Comparison of ENCODE assay signal across 8 mouse cellular contexts in genomic region chr3:84814762-84815381, GRCm38 (mm10). TPM values are rescaled to one million over a fixed set of nuclear protein-coding genes. Genes with fewer than 3 reads are reported as not detected.
DNase-seq lines count a peak whose midpoint lies in the region; ATAC-seq and TF ChIP-seq lines count a peak whose summit lies in the region.

Fbxw7 (plus strand) TSS chr3:84815268.

- peak within 1 kb of the TSS; percentile 99 for H3K4me3 ChIP-seq in kidney, embryonic 14.5 days (ENCODE audit: low read length)
- peak within 1 kb of the TSS; percentile 95 for H3K4me3 ChIP-seq in G1E (ENCODE audit: low read depth, low read length)
- peak within 1 kb of the TSS; percentile 98 for H3K4me3 ChIP-seq in embryonic facial prominence, embryonic 15.5 days (replicated peaks)
- peak within 1 kb of the TSS; percentile 99 for H3K4me3 ChIP-seq in heart, embryonic 16.5 days (ENCODE audit: low read length)
- H3K4me3 ChIP-seq in layer of hippocampus, adult 2 months = peak within 1 kb of the TSS; percentile 90

- peaks cover 9% of the 10 kb centered on the region for H3K4me1 ChIP-seq in kidney, embryonic 14.5 days (ENCODE audit: control insufficient read depth, insufficient read depth, low read length)
- H3K4me1 ChIP-seq in G1E (ENCODE audit: insufficient read depth, low read depth, low read length) = peaks cover 41% of the 10 kb centered on the region
- H3K4me1 ChIP-seq in embryonic facial prominence, embryonic 15.5 days = peaks cover 21% of the 10 kb centered on the region
- peaks cover 18% of the 10 kb centered on the region for H3K4me1 ChIP-seq in heart, embryonic 16.5 days (ENCODE audit: control insufficient read depth, insufficient read depth, low read length)

- no peak for TF ChIP-seq CTCF in G1E (IDR thresholded peaks at IDR 0.05; ENCODE audit: low read depth, low read length)
- no peak for TF ChIP-seq CTCF in layer of hippocampus, adult 2 months (conservative IDR thresholded peaks at IDR 0.05)

- peak within 1 kb of the TSS; percentile 95 for H3K27ac ChIP-seq in kidney, embryonic 14.5 days (ENCODE audit: low read depth, low read length)
- peak within 1 kb of the TSS; percentile 98 for H3K27ac ChIP-seq in embryonic facial prominence, embryonic 15.5 days (replicated peaks)
- H3K27ac ChIP-seq in heart, embryonic 16.5 days (ENCODE audit: low read length) = peak within 1 kb of the TSS; percentile 97
- H3K27ac ChIP-seq in layer of hippocampus, adult 2 months = peak within 1 kb of the TSS; percentile 89

- no peak for DNase-seq in kidney, adult 18-20 months
- DNase-seq in G1E (ENCODE audit: low spot score) = peak; percentile 23
- DNase-seq in layer of hippocampus, adult 2 months (ENCODE audit: low spot score in 2 of 2) = no peak
- DNase-seq in lung, postnatal 14 days = peak; percentile 3
- peak; percentile 11 for DNase-seq in yolk sac, embryonic 10.5 days (ENCODE audit: low spot score)

- 0% methylated on average over 25 of the region's 76 CpGs for WGBS in kidney, embryonic 14.5 days
- WGBS in embryonic facial prominence, embryonic 15.5 days = under 1% methylated on average over 55 of the region's 76 CpGs
- under 1% methylated on average over 46 of the region's 76 CpGs for WGBS in heart, embryonic 16.5 days

- H3K9ac ChIP-seq in kidney, embryonic 14.5 days (ENCODE audit: low read depth, low read length) = peak within 1 kb of the TSS; percentile 85
- peak within 1 kb of the TSS; percentile 91 for H3K9ac ChIP-seq in embryonic facial prominence, embryonic 15.5 days
- peak within 1 kb of the TSS; percentile 94 for H3K9ac ChIP-seq in heart, embryonic 16.5 days (ENCODE audit: low read length)

- H3K36me3 ChIP-seq in kidney, embryonic 14.5 days (ENCODE audit: control insufficient read depth, insufficient read depth, low read length) = no peaks in the 10 kb centered on the region
- H3K36me3 ChIP-seq in G1E (replicated peaks) = peaks cover 24% of the 10 kb centered on the region
- H3K36me3 ChIP-seq in embryonic facial prominence, embryonic 15.5 days = no peaks in the 10 kb centered on the region
- H3K36me3 ChIP-seq in heart, embryonic 16.5 days (ENCODE audit: control insufficient read depth, insufficient read depth) = no peaks in the 10 kb centered on the region

- H3K27me3 ChIP-seq in kidney, embryonic 14.5 days (ENCODE audit: control insufficient read depth, insufficient read depth, low read length) = no peaks in the 10 kb centered on the region
- no peaks in the 10 kb centered on the region for H3K27me3 ChIP-seq in G1E (ENCODE audit: insufficient read depth, low read length)
- no peaks in the 10 kb centered on the region for H3K27me3 ChIP-seq in embryonic facial prominence, embryonic 15.5 days
- no peaks in the 10 kb centered on the region for H3K27me3 ChIP-seq in heart, embryonic 16.5 days (ENCODE audit: control insufficient read depth, insufficient read depth, low read length)

- H3K9me3 ChIP-seq in kidney, embryonic 14.5 days (ENCODE audit: control insufficient read depth, low read length) = no peaks in the 10 kb centered on the region
- H3K9me3 ChIP-seq in G1E (replicated peaks) = no peaks in the 10 kb centered on the region
- H3K9me3 ChIP-seq in embryonic facial prominence, embryonic 15.5 days (replicated peaks) = no peaks in the 10 kb centered on the region
- no peaks in the 10 kb centered on the region for H3K9me3 ChIP-seq in heart, embryonic 16.5 days (replicated peaks; ENCODE audit: control insufficient read depth, low read length)

- peak; percentile 56 for ATAC-seq in kidney, embryonic 14.5 days (ENCODE audit: low FRiP score, low TSS enrichment)
- ATAC-seq in G1E (ENCODE audit: extremely low read depth, insufficient number of reproducible peaks, low FRiP score, poor library complexity, severe bottlenecking) = no peak
- peak; percentile 69 for ATAC-seq in embryonic facial prominence, embryonic 15.5 days (ENCODE audit: insufficient number of reproducible peaks, low FRiP score, low TSS enrichment, low read depth)
- peak; percentile 20; the same call in 1 of the 2 replicates for ATAC-seq in heart, embryonic 16.5 days (replicated peaks; ENCODE audit: extremely low read depth, insufficient read depth, low FRiP score)

- peak within 1 kb of the TSS; percentile 99 for H3K4me2 ChIP-seq in kidney, embryonic 14.5 days (replicated peaks; ENCODE audit: low read depth, low read length)
- peak within 1 kb of the TSS; percentile 91 for H3K4me2 ChIP-seq in embryonic facial prominence, embryonic 15.5 days (replicated peaks)
- peak within 1 kb of the TSS; percentile 99 for H3K4me2 ChIP-seq in heart, embryonic 16.5 days (ENCODE audit: low read depth, low read length)

RNA-seq across cellular contexts. Expression of gene Fbxw7, which starts in this region (rescaled TPM):
- 10.1 and 11.0 TPM in 2 replicates for polyA plus RNA-seq in kidney, embryonic 14.5 days (2014; fragmentation: Nextera tagmentation; extraction: Ambion mirVana)
- 13.4 and 16.8 TPM in 2 replicates for total RNA-seq in G1E (2014; fragmentation: Nextera tagmentation)
- 24.0 and 27.5 TPM in 2 replicates for total RNA-seq in G1E (2017)
- polyA plus RNA-seq in G1E (2012) = 5.3 and 5.8 TPM in 2 replicates
- 14.6 and 17.9 TPM in 2 replicates for polyA plus RNA-seq in embryonic facial prominence, embryonic 15.5 days (2015; fragmentation: Nextera tagmentation; extraction: Ambion mirVana)
- polyA plus RNA-seq in heart, embryonic 16.5 days (2015; fragmentation: Nextera tagmentation; extraction: Ambion mirVana) = 9.9 and 12.1 TPM in 2 replicates
- total RNA-seq in layer of hippocampus, adult 2 months (2021) = 100 to 1,000 TPM; 156 to 160 TPM

Comparison
In these comparisons a context has a peak if more than half of its experiments do, and no peak if none do; other contexts are left out.
1. RNA of gene Fbxw7 (total RNA-seq): 156 to 160 TPM in layer of hippocampus, adult 2 months; 13.4 to 27.5 TPM in G1E; every median in the first group is over 4 times any median in the second.
2. DNase-seq: peak in G1E (single experiment), lung, postnatal 14 days (single experiment) and yolk sac, embryonic 10.5 days (single experiment); none in kidney, adult 18-20 months (single experiment) and layer of hippocampus, adult 2 months (0 of 2).
3. Peak in every context shown above with its lines, with median percentiles within 50 percentile points of each other: H3K27ac ChIP-seq, H3K4me2 ChIP-seq, H3K4me3 ChIP-seq and H3K9ac ChIP-seq.